Mouse (Mus musculus) erythroblast, embryonic 14.5 days (primary cell): ENCODE measurements around the gene Neb.

Experiments used
- GATA1 ChIP-seq: IDR thresholded peaks from 2 replicates; pipeline ENCODE4 v1.6.1; 2012; ENCODE audit warnings: low read length, inconsistent platforms, mixed read lengths
- TAL1 ChIP-seq: IDR thresholded peaks from 3 replicates; pipeline ENCODE4 v1.6.1; 2012; ENCODE audit warnings: low read length, inconsistent platforms, mixed read lengths

DNA sequence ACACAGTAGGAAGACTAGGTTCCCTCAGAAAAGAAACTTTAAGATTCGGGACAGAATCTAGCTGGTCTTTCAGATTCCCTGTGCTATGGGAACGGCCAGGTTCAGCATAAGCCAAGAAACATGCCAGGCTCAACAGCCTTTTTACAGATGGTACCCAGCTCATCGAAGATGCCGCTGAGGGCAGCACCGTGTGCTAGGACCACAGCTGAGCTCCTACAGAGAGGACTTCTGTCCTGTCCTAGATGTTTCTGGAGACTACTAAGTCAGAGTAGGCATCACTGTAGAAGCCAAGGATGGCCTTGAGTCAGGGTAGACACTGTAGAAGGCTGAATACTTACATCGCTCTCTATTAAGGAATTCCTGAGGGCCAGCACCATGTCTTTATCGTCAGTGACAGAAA is 201.1 kb downstream of the Neb start:
- no peak for TF ChIP-seq GATA1
- TF ChIP-seq TAL1, result no peak
